Mouse (Mus musculus): ENCODE measurements around the gene Ppp3r1.
A peak's percentile ranks its signal among the peaks of the same experiment; 100 is the strongest.

Ppp3r1 gene

DNA sequence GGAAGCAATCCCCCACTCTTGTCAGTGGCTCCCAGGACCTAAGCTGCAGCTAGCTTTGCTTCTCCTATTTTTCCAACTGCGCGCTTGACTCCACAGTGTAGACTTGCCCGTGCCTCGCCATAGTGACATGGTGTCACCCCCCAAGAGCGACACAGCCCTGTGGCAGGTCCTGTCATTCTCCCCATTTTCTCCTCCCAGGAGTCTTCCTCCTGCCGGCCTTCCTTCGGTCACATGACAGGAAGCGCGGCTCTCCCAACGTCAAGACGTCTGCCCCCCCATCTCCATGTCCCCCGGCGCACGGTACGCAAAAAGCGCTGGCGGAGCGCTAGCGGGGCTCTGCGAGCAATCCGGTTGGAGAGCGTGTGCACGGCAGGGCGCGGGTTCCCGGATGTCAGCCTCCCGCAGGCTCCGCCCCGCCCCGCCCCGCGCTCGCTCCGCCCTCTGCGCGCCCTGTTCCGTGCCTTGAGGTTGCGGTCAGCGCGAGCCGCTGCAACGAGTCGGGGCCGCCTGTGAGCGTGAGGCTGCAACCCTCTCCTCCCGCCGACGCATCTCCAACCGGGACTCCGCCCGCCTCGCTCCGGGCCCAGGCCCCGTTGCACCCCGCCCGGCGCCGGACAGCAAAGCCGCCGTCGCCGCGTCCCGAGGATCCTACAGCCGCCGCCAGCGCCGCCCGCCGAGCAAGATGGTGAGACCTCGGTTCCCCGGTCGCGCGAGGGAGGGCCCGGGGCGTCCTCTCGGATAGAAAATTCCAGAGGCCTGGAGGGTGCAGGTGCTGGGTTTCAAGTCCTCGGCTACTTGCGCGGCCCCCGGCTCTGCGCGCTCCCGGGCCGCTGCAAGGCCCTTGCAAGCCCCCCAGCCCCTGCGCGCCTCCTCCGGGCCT lies at the start of gene Ppp3r1:
Gene Ppp3r1 (plus strand): TSS at position 406 of the 880 bp plus-strand sequence.
- peak; percentile 98 to 99 for DNase-seq (ENCODE audit: inconsistent age in 2 of 2, low spot score in 1 of 2)

DNA sequence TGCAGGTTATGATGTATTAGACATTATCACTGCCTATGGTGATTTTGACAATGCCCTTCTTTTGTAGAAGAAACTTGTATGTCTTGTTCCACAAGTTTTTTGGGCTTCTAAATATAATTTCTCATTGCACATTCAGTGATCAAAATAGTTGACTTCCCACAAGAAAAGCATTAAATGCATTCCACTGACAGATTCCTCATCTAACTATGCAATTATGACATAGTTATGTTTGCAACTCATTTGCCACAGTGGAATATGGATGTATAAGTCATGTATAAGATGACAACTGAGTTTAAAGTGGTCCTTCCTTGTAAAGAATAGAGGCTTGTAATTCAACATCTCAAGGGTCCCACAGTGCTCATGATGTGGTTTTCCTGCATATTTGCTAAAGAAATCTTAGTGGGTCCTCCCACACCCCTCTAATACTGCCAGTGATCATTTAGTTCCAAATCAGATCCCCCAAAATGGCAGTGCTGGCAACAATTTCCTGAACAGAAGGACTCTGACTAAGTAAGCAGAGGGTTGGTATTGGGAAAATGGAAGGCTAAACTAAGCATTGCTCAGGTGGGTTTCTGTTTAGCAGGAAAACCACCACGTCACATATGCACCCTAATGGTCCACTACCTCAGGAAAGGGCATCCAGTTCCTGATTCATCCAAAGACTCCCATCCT lies 46.5 kb upstream of the Ppp3r1 start:
- no peak for DNase-seq (ENCODE audit: inconsistent age in 2 of 2, low spot score in 1 of 2)

DNA sequence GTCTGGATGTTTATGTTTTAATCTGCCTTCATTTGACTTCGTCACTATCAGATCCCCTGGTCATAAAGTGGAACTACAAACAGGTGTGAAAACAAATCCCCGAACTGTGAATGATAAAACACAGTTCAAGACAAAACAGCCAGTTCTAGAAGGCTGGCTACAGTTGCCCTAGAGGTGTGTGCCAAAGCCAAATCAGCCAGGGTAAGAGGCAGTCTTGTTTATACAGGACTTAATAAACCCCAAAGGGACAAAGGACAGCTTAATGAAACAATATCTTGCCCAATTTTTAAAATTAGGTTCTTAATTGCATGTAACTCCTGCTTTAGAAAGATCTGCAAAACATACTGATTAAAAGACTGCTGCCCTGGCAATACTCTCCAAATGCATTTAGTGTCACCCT lies 32.6 kb upstream of the Ppp3r1 start:
- no peak for DNase-seq (ENCODE audit: inconsistent age in 2 of 2, low spot score in 1 of 2)

DNA sequence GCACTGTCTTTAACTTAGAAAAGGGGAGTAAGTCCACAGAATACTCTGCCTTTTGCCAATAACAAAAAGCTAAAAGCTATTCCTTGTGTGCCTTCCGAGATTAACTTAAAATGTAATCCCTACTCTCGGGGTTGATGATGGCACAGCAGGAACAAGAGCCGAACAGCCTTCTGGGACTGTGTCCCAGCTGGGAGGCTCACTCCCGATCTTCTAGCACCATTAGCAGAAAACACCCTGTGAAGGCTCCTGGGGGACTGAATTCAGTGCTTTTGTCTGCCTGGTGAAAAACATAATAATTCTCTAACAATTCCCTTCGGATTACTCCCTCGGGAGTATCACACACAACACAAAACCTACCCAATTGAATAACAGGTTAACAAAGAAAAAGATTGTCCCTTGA lies 23.4 kb upstream of the Ppp3r1 start:
- no peak for DNase-seq (ENCODE audit: inconsistent age in 2 of 2, low spot score in 1 of 2)

DNA sequence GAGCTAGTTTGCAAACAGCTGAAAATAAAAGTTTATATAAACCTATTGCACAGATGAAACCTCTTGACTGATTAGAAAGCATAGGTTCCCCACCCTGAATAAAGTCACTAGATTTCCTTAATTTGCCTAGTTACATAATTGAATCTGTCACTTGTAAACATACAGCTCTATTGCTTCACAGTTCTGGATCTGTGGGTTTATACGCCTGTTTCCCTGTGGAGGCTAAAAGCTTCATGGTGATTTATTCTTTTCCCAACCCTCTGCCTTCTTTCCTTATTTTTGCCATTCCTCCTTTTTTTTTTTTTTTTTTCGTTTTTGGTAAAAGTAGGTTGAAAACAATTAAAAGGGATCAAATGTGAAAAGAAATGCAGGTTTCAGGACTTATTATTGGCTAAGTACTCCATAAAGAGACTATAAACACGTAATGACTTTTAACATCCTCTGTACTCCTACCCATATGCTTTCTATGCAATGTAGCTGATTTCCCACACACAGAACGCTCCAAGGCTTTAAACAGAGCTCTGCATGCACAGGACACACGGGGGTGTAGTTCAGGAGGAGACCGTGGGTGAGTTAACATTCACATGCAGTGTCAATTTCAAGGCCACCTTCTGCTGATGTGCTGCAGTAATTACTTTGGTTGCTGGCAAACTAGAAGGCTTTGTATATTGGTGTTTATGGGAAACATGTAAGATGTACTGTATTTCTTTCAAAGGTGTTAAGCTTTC lies 20.6 kb upstream of the Ppp3r1 start:
- no peak for DNase-seq (ENCODE audit: inconsistent age in 2 of 2, low spot score in 1 of 2)

DNA sequence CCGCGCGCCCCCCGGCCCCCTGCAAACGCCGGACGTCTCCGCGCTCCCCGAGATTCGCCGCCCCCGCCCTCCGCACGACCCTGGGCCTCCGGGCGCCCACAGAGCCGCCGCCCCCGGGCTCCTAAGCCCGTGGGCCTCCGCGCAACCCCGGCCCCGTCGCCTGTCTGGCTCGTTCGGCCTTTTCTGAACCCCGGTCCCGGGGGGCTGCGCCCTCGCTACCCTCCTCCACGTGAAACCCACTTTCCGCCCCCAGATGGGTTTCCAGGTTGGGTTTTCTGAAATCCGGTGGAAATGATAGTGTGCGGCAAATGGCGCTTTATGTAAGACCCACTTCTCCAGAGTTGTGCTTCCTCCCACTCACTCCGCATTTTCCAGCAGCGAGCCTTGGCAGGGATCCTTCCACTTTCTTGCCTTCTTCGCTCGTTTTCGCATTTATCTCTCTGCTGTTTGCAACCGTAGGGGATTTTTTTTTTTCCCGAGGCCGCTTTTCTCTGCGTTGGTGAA lies 727 bp downstream of the Ppp3r1 start:
- DNase-seq (ENCODE audit: inconsistent age in 2 of 2, low spot score in 1 of 2): peak; percentile 62 to 90

DNA sequence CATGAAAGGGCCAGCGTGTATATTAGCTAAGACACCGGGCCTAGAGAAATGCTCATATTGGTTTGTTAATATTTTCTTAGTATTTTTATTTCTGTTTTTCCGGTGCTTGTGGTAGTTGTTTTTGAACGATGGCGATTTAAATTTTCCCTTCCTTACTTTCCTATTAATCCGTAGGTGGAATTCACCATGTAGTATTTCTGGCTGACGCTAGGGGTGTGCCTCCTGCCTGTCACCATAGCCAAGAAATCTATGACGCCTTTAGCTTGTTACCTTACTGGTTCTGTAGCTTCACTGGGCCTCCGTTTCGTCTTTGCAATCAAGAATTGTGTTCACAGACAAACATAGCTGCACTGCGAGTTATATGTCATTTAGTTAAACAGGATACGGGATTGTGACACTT lies 1.2 kb downstream of the Ppp3r1 start:
- DNase-seq (ENCODE audit: inconsistent age in 2 of 2, low spot score in 1 of 2): peak; percentile 60 to 90

DNA sequence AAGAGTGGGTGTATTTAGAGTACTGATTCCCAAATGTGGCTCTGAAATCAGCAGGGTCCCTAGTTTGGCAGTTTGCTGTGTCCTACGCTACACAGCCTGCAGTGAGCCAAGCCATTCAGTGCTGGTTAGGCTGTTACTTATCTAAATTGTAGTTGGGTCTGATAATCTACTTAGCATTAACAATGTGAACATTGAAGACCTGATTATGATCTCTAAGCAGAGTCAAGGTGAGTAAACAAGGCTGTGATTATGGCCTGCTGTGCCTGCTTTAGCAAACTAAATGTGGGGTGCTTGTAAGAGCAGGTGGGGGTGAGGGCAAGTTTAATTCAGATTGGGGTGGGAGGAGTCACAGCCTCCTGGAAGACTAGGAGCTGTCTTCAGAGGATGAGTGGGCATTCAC lies 4.9 kb downstream of the Ppp3r1 start:
- DNase-seq (ENCODE audit: inconsistent age in 2 of 2, low spot score in 1 of 2): no peak

DNA sequence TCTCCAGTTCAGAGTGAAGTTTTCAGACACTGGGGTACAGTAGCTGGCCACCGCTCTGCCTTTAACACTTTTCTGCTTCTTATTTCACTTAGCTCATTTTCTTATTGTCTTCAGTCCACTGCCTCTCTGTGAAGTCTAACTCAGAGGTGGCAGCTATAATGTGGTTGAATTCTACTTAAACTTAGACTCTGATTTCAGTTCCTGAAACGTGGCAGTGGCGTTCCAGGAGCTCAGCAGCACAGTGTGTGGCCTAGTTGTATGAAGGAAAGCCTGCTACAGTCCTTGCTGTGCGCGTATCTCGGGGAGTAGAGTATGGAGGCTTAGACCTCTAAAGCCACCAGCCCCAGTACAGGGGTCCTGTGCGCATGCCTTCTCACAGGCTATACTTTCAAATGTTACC lies 7.6 kb downstream of the Ppp3r1 start:
- DNase-seq (ENCODE audit: inconsistent age in 2 of 2, low spot score in 1 of 2): no peak

DNA sequence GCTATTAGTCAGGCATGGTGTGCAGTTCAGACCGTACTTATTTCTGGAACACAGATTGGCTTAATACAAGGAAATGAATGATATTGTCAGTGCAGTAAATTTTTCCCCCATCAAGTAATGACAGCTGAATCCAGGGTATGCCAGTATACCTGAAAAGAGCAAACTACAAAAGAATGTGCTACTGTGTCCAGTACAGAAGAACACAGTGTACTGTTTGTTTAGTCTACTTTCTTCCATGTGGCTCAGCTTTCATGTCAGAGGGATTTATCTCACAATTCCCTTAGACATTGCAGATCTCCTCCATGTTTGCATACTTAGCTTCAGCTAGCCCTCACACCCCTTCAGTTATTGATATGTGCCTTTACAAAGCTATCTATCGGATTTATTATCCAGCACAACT lies 10.2 kb downstream of the Ppp3r1 start:
- no peak for DNase-seq (ENCODE audit: inconsistent age in 2 of 2, low spot score in 1 of 2)

DNA sequence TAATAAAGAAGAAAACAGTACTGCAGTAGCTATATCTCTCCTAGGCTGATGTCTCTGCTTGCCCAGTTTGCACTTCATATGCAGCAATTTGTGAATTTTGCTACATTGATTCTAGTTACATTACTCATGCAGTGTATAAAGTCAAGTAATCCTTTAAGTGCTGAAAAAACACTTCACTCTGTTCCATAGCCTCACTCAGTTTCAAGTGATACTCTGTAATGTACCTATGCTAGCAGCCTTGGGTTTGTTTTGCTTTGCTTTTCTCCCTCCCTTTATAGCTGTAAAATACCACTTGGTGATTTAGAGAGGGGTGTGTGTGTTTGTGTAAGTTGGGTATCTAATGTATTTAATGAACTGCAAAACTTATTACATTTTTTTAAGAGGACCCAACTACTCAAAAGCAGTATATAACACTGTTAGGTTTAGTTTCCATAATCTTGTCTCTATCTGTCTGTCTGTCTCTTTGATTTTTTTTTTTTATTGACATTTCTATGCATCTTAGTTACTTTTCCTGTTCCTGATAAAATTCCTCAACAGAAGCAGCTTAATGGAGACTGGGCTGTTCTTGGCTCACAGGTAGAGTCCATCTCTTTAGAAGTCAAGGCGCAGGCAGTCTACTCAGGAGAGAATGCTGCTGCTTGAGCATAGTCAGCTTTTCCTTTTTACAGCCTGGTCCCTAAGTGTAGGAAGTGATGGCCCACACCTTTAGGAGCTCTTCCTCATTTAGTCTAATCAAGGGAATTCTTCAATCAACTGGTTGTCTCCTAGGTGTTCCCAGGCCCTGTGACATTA lies 12.1 kb downstream of the Ppp3r1 start:
- no peak for DNase-seq (ENCODE audit: inconsistent age in 2 of 2, low spot score in 1 of 2)

DNA sequence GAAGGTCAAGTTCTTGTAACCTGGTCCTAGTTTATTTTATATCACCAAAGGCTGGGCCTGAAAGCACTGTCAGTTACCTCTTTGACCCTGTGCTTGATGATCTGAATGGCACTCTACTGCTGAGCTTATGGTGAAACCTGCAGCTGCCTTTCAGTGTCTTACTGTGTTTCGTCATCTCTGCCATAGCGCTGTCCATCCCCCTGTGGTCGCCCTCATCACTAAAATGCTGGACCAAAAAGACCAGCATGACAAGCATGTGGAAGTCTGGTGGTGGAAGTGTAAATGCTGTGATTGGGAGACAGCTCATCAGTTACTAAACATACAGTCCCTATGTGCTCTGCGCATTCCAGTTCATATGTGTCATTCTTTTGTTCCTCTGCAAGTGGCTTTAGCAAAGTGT lies 13.2 kb downstream of the Ppp3r1 start:
- no peak for DNase-seq (ENCODE audit: inconsistent age in 2 of 2, low spot score in 1 of 2)

DNA sequence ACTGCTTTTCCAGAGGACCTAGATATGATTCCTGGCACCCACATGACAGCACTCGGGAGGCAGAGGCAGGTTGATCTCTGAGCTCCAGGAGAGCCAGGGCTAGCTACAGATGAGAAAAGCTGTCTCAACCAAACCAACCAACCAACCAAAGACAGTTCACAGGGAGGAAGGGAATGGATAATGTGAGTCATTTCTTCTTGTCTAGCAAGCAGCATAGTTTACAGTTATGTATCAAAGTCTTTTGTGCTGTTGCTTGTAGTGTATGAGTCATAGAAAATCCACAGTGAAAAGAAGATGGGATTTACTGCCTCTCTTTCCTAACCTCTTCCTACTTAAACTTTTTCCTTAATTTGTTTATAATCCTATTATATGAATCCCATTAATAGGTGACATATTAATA lies 17.6 kb downstream of the Ppp3r1 start:
- peak in 1 of 2 experiments; percentile 41 for DNase-seq (ENCODE audit: inconsistent age in 2 of 2, low spot score in 1 of 2)

DNA sequence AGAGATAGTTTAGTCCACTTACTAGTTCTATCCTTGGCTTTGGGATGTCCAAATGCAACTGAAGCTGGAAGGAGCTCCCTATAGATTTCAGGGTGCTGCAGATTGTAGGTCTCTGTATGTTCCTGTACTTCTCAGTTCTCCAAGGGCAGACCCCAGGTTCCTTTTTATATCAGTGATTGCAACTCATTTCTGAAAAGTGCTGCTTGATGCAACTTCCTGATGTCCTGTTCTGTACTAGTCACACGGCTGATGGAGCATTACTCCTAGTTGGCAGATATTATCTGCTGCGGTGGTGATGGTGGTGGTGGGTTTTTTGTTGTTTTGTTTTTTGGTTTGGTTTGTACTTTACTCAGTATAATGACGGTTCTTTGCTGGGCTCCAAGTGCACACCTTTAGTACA lies 21.7 kb downstream of the Ppp3r1 start:
- no peak for DNase-seq (ENCODE audit: inconsistent age in 2 of 2, low spot score in 1 of 2)

DNA sequence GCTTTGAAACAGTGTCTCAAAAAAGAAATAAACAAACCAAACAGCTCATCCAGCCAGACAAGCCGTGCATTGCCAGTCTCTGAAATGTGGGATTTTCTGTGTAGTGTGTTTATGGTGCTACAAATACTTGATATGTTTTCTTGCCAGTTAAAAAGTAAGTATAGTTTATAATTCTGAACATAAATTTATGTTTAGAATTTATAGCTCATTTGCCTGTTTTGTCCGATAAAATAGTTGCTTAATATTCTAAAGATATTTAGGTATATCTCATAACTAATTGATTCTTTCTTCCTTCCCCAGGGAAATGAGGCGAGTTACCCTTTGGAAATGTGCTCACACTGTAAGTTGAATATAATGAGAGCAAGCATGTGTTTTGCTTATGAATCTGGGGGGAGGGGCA lies 22.7 kb downstream of the Ppp3r1 start, which contains the start of gene Wdr92:
Gene Wdr92 (plus strand): TSS at position 301 of the 400 bp plus-strand sequence.
- DNase-seq (ENCODE audit: inconsistent age in 2 of 2, low spot score in 1 of 2): no peak

DNA sequence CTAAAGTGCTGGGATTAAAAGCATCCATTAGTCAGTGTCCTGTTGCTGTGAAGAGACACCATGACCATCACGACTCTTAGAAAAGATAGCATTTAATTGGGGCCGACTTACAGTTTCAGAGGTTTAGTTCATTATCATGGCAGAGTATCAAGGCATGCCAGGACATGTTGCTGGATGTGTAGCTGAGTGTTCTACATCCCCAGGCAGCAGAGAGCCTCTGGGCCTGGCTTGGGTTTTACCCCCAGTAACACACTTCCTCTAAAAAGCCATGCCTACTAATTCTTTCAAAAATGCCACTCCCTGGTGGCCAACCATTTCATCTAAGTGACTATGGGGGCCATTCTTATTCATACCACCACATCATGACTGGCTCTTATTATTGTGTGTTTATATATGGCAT lies 24.1 kb downstream of the Ppp3r1 start:
- DNase-seq (ENCODE audit: inconsistent age in 2 of 2, low spot score in 1 of 2): no peak

DNA sequence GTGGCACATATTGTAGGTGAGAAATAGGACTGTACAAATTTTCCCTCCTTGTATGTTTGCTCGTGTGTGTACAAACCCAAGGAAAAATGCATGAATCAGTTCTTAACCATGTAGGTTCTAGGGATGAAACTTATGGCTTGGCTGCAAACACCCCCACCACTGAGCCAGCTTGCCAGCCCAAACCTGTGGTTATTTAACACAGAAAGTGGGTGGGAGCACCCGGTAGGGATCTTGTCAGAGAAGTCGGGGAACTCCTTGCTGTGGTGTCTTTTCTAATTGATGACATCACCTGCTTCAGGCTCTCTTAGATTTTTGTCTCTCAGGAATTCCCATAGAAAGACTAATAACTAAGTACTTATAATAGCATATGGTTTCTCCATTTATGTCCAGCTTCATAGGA lies 28.6 kb downstream of the Ppp3r1 start:
- DNase-seq (ENCODE audit: inconsistent age in 2 of 2, low spot score in 1 of 2): no peak

DNA sequence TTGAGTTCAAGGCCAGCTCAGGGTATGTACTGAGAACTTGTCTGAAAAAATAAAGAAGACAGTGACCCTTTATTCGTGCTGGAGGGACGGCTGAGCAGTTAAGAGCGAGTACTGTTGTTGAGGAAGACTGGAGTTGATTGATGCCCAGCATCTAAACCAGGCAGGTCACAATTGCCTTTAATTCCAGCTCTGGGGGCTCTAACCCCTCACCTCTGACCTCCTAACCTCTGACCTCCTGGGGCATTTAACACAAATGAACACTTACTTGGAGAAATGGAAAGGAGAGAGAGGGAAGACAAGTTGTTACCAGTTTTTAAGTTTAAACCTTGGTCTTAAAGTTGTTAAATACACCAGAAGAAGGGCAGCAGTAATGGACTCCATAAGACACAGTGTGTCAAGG lies 29.7 kb downstream of the Ppp3r1 start:
- no peak for DNase-seq (ENCODE audit: inconsistent age in 2 of 2, low spot score in 1 of 2)

DNA sequence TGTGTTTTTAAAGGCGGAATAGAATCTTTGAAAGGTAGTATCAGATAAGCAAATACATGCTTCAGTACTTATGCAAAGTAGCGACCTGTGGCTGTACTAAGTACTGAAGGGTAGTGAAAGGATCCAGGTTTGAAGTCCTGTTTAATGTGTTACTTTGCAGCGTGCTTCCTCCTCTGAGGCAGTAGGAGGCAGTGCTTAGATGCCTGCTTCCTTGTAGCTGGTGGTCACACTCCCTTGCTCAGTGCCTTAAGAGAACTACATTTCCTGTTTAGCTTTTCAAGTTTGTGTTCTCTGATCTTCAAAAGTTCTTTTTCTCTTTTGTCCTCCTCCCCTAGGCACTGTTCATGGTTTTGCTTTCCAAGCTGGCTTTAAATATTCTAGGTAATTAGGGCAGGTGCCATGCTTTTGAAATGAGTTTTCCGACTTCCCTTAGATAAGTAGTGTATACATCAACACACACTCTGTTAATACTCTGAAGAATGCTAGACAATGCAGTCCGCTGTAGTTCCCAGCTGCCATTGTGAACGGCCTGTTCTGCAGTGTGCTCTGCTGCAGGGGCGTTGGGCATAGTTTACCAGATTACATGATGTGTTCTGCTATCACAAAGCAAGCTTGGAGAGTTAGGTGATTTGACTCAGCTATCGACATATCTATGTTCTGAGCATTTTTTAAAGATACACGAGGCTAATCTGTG lies 33.2 kb downstream of the Ppp3r1 start:
- DNase-seq (ENCODE audit: inconsistent age in 2 of 2, low spot score in 1 of 2): no peak

DNA sequence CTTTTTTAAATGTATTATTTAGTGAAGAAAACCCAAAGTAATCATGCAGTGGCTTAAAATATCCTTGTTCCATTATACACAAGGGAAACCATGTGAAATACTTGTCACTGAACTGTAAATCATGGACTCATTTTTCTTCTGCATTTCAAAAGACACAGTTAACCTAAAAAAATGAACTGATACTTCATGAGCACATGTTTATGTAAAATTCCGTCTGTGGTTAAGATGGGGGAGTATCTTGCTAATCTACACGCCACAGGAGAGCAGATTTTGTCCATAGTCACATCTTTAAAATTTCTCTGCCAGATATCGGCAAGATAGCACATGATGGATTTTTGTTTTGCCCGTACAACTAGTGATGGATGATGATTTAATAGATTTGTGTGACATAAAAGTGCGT lies 40.1 kb downstream of the Ppp3r1 start:
- no peak for DNase-seq (ENCODE audit: inconsistent age in 2 of 2, low spot score in 1 of 2)
